Mouse (Mus musculus) ES-Bruce4 (cell line): Measurements from ENCODE around the gene Dis3l2.

Experiments used
- CTCF ChIP-seq: IDR thresholded peaks from one replicate; pipeline ENCODE4 v1.8.1; 2011; ENCODE audit warnings: low read depth, low read length
- POLR2A ChIP-seq: IDR thresholded peaks from one replicate; pipeline ENCODE4 v1.8.1; 2011; ENCODE audit warnings: low read length; ENCODE audit not compliant: insufficient read depth

- peak; percentile 40 for TF ChIP-seq CTCF
- TF ChIP-seq POLR2A, result no peak
Measured at GRCm38 (mm10) chr1:86670279-86671038, 33.1 kb upstream of the Dis3l2 start, which contains the start of gene Nppc.
